Mouse (Mus musculus): ENCODE results near the gene 4931409K22Rik. TPM values are rescaled to one million over a fixed set of nuclear protein-coding genes. Genes with fewer than 3 reads are reported as not detected.

The 4931409K22Rik gene
- total RNA-seq, 2 experiments from 2014 or later, result not detected

- ATAC-seq (replicated peaks; ENCODE audit: low FRiP score, low TSS enrichment, poor library complexity, severe bottlenecking), result no peak
Measured at GRCm38 (mm10) chr5:24550598-24551316, 5.9 kb downstream of the 4931409K22Rik start.

- ATAC-seq (replicated peaks; ENCODE audit: low FRiP score, low TSS enrichment, poor library complexity, severe bottlenecking), result no peak
Measured at GRCm38 (mm10) chr5:24542643-24543042, 14.0 kb downstream of the 4931409K22Rik start.

- no peak for ATAC-seq (replicated peaks; ENCODE audit: low FRiP score, low TSS enrichment, poor library complexity, severe bottlenecking)
Measured at GRCm38 (mm10) chr5:24541144-24541569, 15.5 kb downstream of the 4931409K22Rik start.

GRCm38 (mm10) chr5:24540387-24541143 lies 16.0 kb downstream of the 4931409K22Rik start, which contains the start of gene Asb10:
Asb10 (minus strand) TSS chr5:24540978.
- no peak; the same call in 1 of the 2 replicates for ATAC-seq (replicated peaks; ENCODE audit: low FRiP score, low TSS enrichment, poor library complexity, severe bottlenecking)

GRCm38 (mm10) chr5:24539571-24540296 lies 16.9 kb downstream of the 4931409K22Rik start:
- no peak for ATAC-seq (replicated peaks; ENCODE audit: low FRiP score, low TSS enrichment, poor library complexity, severe bottlenecking)

GRCm38 (mm10) chr5:24537618-24538017 lies 19.0 kb downstream of the 4931409K22Rik start:
- ATAC-seq (replicated peaks; ENCODE audit: low FRiP score, low TSS enrichment, poor library complexity, severe bottlenecking), result 0 out of 2 replicates have a peak, but pooled peaks have one; percentile 15

GRCm38 (mm10) chr5:24536511-24536910 lies 20.1 kb downstream of the 4931409K22Rik start:
- ATAC-seq (replicated peaks; ENCODE audit: low FRiP score, low TSS enrichment, poor library complexity, severe bottlenecking), result no peak

- no peak for ATAC-seq (replicated peaks; ENCODE audit: low FRiP score, low TSS enrichment, poor library complexity, severe bottlenecking)
Measured at GRCm38 (mm10) chr5:24535731-24536130, 20.9 kb downstream of the 4931409K22Rik start.

- no peak for ATAC-seq (replicated peaks; ENCODE audit: low FRiP score, low TSS enrichment, poor library complexity, severe bottlenecking)
Measured at GRCm38 (mm10) chr5:24534292-24534691, 22.3 kb downstream of the 4931409K22Rik start.

GRCm38 (mm10) chr5:24533391-24533790 lies 23.2 kb downstream of the 4931409K22Rik start:
- ATAC-seq (replicated peaks; ENCODE audit: low FRiP score, low TSS enrichment, poor library complexity, severe bottlenecking), result no peak

GRCm38 (mm10) chr5:24530042-24530689 lies 26.4 kb downstream of the 4931409K22Rik start:
- peak; percentile 94 for ATAC-seq (replicated peaks; ENCODE audit: low FRiP score, low TSS enrichment, poor library complexity, severe bottlenecking)

- ATAC-seq (replicated peaks; ENCODE audit: low FRiP score, low TSS enrichment, poor library complexity, severe bottlenecking), result no peak
Measured at GRCm38 (mm10) chr5:24527780-24528179, 28.8 kb downstream of the 4931409K22Rik start.

GRCm38 (mm10) chr5:24526889-24527230 lies 29.7 kb downstream of the 4931409K22Rik start, which contains the start of gene Gbx1:
Gbx1 (minus strand) TSS chr5:24527202.
- ATAC-seq (replicated peaks; ENCODE audit: low FRiP score, low TSS enrichment, poor library complexity, severe bottlenecking), result no peak

GRCm38 (mm10) chr5:24526190-24526888 lies 30.3 kb downstream of the 4931409K22Rik start:
- no peak for ATAC-seq (replicated peaks; ENCODE audit: low FRiP score, low TSS enrichment, poor library complexity, severe bottlenecking)

- ATAC-seq (replicated peaks; ENCODE audit: low FRiP score, low TSS enrichment, poor library complexity, severe bottlenecking), result no peak
Measured at GRCm38 (mm10) chr5:24525360-24526189, 31.0 kb downstream of the 4931409K22Rik start.

- ATAC-seq (replicated peaks; ENCODE audit: low FRiP score, low TSS enrichment, poor library complexity, severe bottlenecking), result peak; percentile 61; the same call in 1 of the 2 replicates
Measured at GRCm38 (mm10) chr5:24524522-24524921, 32.1 kb downstream of the 4931409K22Rik start.

GRCm38 (mm10) chr5:24523806-24524205 lies 32.8 kb downstream of the 4931409K22Rik start:
- no peak for ATAC-seq (replicated peaks; ENCODE audit: low FRiP score, low TSS enrichment, poor library complexity, severe bottlenecking)

- no peak for ATAC-seq (replicated peaks; ENCODE audit: low FRiP score, low TSS enrichment, poor library complexity, severe bottlenecking)
Measured at GRCm38 (mm10) chr5:24521366-24521765, 35.2 kb downstream of the 4931409K22Rik start.

All from megakaryocyte-erythroid progenitor cell, adult 5-6 weeks (primary cell).